Mouse (Mus musculus) left cerebral cortex, adult 11 months (tissue): Measurements from ENCODE around the gene Dhx40.
"Not testable (repeated sequence)": the region's sequence is repeated elsewhere in the genome, so short reads cannot be mapped to it uniquely, and the experiment has no call there.

ENCODE experiments used
- DNase-seq: peaks from one replicate; pipeline ENCODE4 v3.0.0; 2022; ENCODE audit warnings: low spot score

Gene Dhx40

DNA sequence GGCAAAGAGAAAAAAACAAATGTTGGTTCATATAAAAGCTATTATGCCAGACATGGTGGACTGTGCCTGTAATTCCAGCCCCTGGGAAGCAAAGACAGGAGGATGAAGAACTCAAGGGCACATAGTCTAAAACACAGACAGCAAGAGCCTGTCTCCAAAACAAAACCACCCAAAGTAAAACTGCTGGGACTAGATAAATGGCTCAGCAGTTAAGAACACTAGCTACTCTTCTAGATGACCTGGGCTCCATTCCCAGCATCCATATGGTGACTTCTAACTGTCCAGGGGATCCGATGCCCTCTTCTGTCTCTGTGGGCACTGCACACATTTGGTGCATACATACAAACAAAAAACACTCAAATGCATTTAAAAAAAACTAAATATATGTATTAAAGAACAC, 56.5 kb downstream of the Dhx40 start:
- no peak for DNase-seq

DNA sequence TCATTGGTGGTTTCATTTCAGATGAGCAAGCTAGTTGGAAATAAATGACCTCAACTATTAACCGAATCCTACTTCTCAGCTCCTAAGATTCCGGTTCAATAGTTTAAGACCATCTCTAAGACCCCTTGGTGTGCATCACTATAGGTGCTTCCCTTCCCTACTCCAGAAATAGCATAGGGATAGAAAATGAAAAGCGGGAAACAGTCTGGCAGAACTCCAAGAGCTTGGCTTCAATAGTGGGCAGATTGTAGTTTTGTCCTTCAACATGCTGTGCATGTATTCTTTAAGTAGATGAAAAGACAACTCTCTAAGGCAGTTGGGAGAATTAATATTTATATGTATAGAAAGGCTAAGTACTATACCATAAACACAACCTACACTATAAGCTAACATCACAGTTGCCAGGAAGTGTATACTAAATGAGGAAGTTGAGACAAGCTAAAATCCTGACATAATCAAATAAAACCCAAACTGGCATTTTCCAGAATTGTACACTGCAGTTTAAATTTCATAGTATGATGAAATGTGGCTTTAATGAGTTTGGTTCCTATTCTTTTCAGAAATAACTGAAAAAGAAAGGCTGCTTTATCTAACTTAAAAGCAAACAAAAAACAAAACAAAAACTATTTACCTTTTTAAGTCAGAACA, 57.6 kb downstream of the Dhx40 start:
- no peak for DNase-seq

DNA sequence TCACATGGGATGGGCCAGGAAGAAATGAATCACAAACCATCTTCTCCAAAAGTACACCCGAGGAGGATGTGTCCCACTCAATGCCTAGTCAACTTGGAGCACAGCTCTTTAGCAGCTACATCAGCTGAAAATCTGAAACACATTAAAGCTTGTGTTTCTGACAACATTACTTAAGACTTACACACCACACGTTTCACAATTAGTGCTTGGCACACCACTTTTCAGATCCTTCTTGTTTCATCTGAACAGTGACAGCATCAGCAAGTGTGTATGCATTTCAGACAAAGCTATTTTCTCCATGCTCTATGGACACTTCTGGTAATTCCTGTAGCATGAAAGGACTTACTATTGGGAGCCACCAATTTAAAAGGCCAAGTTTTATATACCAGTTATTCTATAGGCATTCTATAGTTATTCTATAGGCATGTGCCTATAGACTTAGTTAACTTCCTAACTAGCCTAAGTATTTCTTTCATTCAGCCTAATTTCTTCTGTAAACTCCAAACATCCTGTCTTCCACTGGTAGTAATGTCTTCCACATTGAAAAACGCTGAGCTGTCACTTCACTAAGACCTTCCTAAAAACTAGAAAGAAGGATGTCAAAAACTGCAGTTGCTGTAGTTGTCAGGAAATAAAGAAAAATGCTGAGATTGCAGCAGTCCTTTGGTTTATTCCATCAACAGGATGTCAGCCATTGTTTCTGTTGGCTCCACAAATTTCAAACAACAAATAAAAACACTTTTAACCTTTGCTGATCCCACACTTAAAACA, 61.7 kb downstream of the Dhx40 start:
- DNase-seq = no peak

GRCm38 (mm10) chr11:86742605-86743004, 64.9 kb downstream of the Dhx40 start:
- no peak for DNase-seq

GRCm38 (mm10) chr11:86741505-86741904, 66.0 kb downstream of the Dhx40 start:
- no peak for DNase-seq

DNA sequence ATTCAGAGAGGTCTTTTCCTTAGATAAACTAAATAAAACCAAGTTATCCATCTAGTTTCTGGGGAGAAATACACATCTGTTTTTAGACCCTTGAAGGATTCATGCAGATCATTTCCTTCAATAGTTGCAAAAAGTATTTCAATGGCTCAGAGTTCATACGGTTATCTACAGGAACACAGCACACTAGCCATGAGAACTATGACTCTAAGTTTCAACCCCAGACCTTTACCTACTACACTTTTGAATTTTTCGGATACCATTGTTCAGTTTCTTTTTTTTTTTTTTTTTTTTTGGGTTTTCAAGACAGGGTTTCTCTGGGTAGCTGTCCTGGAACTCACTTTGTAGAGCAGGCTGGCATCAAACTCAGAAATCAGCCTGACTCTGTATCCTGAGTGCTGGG, 68.1 kb downstream of the Dhx40 start:
- no peak for DNase-seq

DNA sequence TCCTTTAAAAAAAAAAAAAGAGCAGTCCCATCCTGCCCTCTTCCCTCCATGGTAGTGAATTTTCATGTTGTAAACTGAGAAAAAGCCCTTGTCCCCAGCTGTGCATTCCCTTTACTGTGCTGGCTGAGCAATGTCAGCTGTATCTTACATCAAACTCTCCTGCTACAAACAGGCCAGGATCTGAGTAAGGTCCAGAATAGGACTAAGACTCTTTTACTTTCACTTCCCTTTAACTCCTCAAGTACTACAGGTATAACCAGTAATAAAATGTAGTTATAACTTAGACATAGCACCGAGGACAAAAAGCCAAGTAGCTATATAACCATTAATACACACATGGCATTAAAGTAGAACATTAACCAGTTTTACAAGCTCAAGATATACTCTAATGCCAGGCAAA, 68.6 kb downstream of the Dhx40 start:
- no peak for DNase-seq

DNA sequence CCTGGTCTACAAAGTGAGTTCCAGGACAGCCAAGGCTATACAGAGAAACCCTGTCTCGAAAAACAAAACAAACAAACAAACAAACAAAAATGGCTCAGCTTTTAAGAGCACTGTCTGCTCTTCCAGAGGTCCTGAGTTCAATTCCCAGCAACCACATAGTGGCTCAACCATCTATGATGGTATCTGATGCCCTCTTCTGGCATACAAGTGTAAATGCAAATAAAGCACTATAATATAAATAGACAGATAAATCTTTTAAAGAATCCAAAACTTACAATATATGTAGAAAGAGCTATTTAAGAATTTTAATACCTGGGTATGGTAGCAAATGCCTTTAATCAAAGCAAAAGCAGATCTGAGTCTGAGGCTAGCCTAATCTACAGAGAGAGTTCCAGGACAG, 69.2 kb downstream of the Dhx40 start:
- DNase-seq = not testable (repeated sequence)

- no peak for DNase-seq
Observed at GRCm38 (mm10) chr11:86737301-86738000, 70.1 kb downstream of the Dhx40 start.

DNA sequence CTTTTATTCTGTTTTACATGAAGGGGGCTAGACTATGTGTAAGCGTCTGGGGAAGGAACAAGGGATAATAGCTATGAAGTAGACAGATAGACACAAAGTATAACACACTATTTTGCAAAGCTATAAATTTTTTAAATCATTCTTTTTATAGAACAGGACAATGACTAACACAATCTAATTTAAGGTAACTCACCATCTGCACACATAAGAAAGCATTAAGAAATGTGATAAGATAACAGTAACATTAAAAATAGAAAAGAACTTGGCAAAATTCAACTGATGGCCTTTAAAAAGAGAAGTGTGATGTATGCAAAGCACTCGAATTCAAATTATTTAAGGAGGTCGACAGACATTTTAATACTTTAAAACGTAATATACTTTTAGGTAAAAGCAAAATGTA, 72.6 kb downstream of the Dhx40 start:
- no peak for DNase-seq

- DNase-seq = no peak
Observed at GRCm38 (mm10) chr11:86734241-86734939, 73.2 kb downstream of the Dhx40 start.

DNA sequence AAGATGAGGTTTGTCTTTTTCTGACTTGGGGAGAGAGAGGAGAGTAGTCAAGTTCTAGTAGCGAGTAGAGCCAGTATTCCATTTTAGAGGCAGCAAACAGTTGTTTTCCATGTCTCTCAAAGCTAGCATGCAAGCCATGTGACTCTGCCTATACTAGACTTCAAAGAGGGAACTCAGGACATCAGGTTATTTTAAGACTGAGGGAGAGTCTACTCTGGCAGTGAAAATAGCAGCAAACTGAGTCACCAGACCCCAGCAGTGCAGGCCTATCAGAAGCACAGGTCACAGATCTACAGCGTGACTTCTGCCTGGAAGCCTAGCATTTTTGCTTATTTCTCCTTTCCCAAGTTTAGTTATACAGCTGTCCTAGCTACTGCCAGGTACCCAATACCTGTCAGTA, 76.1 kb downstream of the Dhx40 start:
- no peak for DNase-seq

GRCm38 (mm10) chr11:86725607-86726006, 81.9 kb downstream of the Dhx40 start:
- no peak for DNase-seq

DNA sequence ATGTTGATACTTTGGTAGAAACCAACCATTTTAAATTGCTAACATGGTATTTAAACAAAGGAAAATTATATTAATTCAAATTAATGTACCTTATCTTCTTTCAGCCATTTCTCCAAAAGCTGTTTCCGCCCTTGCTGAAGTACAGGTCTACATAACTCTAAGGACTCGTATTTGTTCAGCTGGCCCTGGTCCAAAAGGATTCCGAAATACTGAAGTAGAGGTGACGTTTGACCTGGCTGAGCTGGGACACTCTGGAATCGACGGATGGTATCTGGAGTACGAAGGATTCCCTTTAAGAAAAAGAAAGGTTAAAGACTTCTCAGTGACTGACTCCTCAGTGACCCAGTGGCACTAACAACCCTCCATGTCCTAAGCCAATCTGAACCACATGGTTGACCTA, 82.6 kb downstream of the Dhx40 start:
- DNase-seq = no peak

- no peak for DNase-seq
Observed at GRCm38 (mm10) chr11:86724004-86724403, 83.5 kb downstream of the Dhx40 start.

GRCm38 (mm10) chr11:86719390-86719789, 88.2 kb downstream of the Dhx40 start:
- DNase-seq = no peak
